Mouse (Mus musculus): ENCODE measurements around the gene Endod1.

- TF ChIP-seq POLR2A (IDR thresholded peaks at IDR 0.05; ENCODE audit: insufficient read length, low read depth): no peak
- TF ChIP-seq POLR2AphosphoS2 (IDR thresholded peaks at IDR 0.05; ENCODE audit: insufficient read length, low read depth): no peak
- TF ChIP-seq MYOD1 (IDR thresholded peaks at IDR 0.05; ENCODE audit: control insufficient read depth in 1 of 3, insufficient read length in 2 of 3, low read depth in 2 of 3): no peak
- no peak for TF ChIP-seq E2F4 (IDR thresholded peaks at IDR 0.05; ENCODE audit: insufficient read depth)
- TF ChIP-seq MAX (IDR thresholded peaks at IDR 0.05; ENCODE audit: low read depth): no peak
These were observed 16.8 kb upstream of the Endod1 start for GRCm38 (mm10) chr9:14398084-14398483.
